Mouse (Mus musculus): ENCODE results near the gene Xaf1. TPM values are rescaled to one million over a fixed set of nuclear protein-coding genes. Genes with fewer than 3 reads are reported as not detected.

The Xaf1 gene
- polyA plus RNA-seq, 1 experiment from 2014 or later, result 3.2 TPM

DNA sequence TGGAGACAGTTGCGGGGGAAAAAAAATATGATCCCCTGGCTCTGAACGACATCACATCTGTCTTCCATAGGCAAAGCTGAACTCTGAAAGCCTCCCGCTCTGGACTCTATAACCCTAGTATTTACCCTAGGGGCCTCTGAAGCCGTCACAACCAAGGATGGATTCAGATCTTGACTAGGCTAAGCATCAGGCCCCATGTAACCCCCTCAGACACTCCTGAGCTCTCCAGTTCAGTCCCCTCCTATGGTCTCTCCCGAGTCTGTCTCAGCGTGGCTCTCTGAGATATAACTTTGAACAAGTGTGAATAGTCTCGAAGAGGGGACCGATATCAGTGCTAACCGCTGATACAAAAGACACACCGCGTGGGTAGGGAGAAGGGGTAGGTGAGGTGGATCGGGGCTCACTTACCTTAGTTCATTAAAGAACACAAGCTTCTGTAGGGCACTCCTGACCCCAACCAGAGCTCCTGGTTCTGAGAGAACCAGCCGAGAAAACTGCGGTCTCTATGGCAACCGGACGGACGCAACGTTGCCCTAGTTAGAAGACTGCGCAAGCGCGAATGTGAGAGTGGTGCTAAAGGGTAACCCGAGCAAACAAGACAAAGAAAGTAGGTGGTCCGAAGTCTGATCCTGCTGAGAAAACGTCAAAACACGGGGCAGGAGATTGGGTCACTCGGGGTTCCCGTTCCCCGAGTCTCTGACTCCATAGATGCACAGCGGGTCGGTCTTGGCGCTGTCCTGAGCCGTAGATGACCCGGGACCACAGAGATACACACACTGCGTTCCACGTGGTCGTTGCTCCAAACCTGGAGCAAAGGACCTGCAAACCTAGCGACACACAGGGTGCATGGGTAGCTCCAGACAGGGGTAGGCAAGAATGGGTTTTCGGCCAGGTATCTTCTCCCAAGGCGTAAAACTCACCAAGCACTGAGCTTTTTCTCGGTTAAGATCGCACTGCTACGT is 60.2 kb downstream of the Xaf1 start:
- ATAC-seq (ENCODE audit: low read depth) (peak; percentile 91), DNase-seq (ENCODE audit: low spot score) (peak; percentile 94)
- 6% methylated on average over 42 of the region's 42 CpGs for WGBS
- Histone ChIP-seq H3K36me3 (ENCODE audit: control insufficient read depth, insufficient read depth, low read length) (no peaks in the 10 kb centered on the region), H3K9ac (ENCODE audit: low read depth, low read length) (peak overlapping the region; percentile 69), H3K4me1 (ENCODE audit: control insufficient read depth, insufficient read depth, low read length) (peaks cover 15% of the 10 kb centered on the region), H3K4me2 (ENCODE audit: low read depth, low read length) (peak overlapping the region; percentile 92), H3K9me3 (ENCODE audit: control insufficient read depth, low read length) (no peaks in the 10 kb centered on the region), H3K27ac (replicated peaks; ENCODE audit: low read depth, low read length) (no peak overlapping the region), H3K4me3 (ENCODE audit: low read depth, low read length) (peak overlapping the region; percentile 48), H3K27me3 (replicated peaks; ENCODE audit: control insufficient read depth, insufficient read depth, low read length) (no peaks in the 10 kb centered on the region)

DNA sequence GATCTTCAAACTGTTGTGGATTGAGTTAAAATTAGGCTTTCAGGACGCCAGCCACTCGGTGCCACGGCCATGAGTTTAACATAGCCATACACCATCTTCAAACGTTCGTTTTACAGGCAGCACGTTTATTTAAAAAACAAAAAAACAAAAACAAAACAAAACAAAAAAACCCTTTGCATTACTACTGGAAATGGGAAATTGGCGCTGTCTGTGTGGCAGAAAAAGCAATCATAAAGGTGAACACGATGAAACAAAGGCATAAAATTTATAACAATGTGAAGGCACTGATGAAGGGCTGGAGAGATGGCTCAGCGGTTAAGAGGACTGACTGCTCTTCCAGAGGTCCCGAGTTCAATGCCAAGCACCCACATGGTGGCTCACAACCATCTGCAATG is 60.9 kb downstream of the Xaf1 start, which contains the start of gene Tekt1:
TSS of gene Tekt1 (minus strand) at position 96 of the 395 bp plus-strand sequence.
- Histone ChIP-seq H3K9me3 (ENCODE audit: control insufficient read depth, low read length) (no peaks in the 10 kb centered on the region), H3K27ac (replicated peaks; ENCODE audit: low read depth, low read length) (no peak within 1 kb of the TSS), H3K9ac (ENCODE audit: low read depth, low read length) (peak within 1 kb of the TSS; percentile 69), H3K36me3 (ENCODE audit: control insufficient read depth, insufficient read depth, low read length) (no peaks in the 10 kb centered on the region), H3K4me2 (ENCODE audit: low read depth, low read length) (peak within 1 kb of the TSS; percentile 92), H3K27me3 (replicated peaks; ENCODE audit: control insufficient read depth, insufficient read depth, low read length) (no peaks in the 10 kb centered on the region), H3K4me1 (ENCODE audit: control insufficient read depth, insufficient read depth, low read length) (peaks cover 15% of the 10 kb centered on the region), H3K4me3 (ENCODE audit: low read depth, low read length) (peak within 1 kb of the TSS; percentile 48)
- WGBS, result 32% methylated on average over 10 of the region's 10 CpGs
- ATAC-seq (ENCODE audit: low read depth) (no peak), DNase-seq (ENCODE audit: low spot score) (no peak)

Other genes with a start within 250 kb of the Xaf1 start
- 0.89 and 0.96 TPM in 2 replicates for gene Pitpnm3, start 165.9 kb upstream of the Xaf1 start, polyA plus RNA-seq (2014; fragmentation: Nextera tagmentation; extraction: Ambion mirVana)
- gene Gm43951, start 94.8 kb upstream of the Xaf1 start, polyA plus RNA-seq (2014; fragmentation: Nextera tagmentation; extraction: Ambion mirVana), result 0.13 and 0.15 TPM in 2 replicates
- 9.0 and 11.8 TPM in 2 replicates for gene 4933427D14Rik, start 94.2 kb upstream of the Xaf1 start, polyA plus RNA-seq (2014; fragmentation: Nextera tagmentation; extraction: Ambion mirVana)
- 197 and 203 TPM in 2 replicates for gene Txndc17, start 94.1 kb upstream of the Xaf1 start, polyA plus RNA-seq (2014; fragmentation: Nextera tagmentation; extraction: Ambion mirVana)
- gene Med31, start 86.0 kb upstream of the Xaf1 start, polyA plus RNA-seq (2014; fragmentation: Nextera tagmentation; extraction: Ambion mirVana), result 40.6 and 42.0 TPM in 2 replicates
- gene Slc13a5, start 34.4 kb upstream of the Xaf1 start, polyA plus RNA-seq (2014; fragmentation: Nextera tagmentation; extraction: Ambion mirVana), result 8.3 and 14.0 TPM in 2 replicates
- not detected in 2 replicates for gene Fbxo39, start 12.8 kb downstream of the Xaf1 start, polyA plus RNA-seq (2014; fragmentation: Nextera tagmentation; extraction: Ambion mirVana)
- 6.2 and 12.5 TPM in 2 replicates for gene Tekt1, start 60.8 kb downstream of the Xaf1 start, polyA plus RNA-seq (2014; fragmentation: Nextera tagmentation; extraction: Ambion mirVana)
- gene Smtnl2, start 110.1 kb downstream of the Xaf1 start, polyA plus RNA-seq (2014; fragmentation: Nextera tagmentation; extraction: Ambion mirVana), result 24.8 and 26.7 TPM in 2 replicates
- gene Ggt6, start 133.9 kb downstream of the Xaf1 start, polyA plus RNA-seq (2014; fragmentation: Nextera tagmentation; extraction: Ambion mirVana), result 1.8 and 2.5 TPM in 2 replicates
- 114 and 123 TPM in 2 replicates for gene Mybbp1a, start 139.7 kb downstream of the Xaf1 start, polyA plus RNA-seq (2014; fragmentation: Nextera tagmentation; extraction: Ambion mirVana)
- 6.0 and 9.5 TPM in 2 replicates for gene Spns2, start 188.3 kb downstream of the Xaf1 start, polyA plus RNA-seq (2014; fragmentation: Nextera tagmentation; extraction: Ambion mirVana)
- gene Spns3, start 248.9 kb downstream of the Xaf1 start, polyA plus RNA-seq (2014; fragmentation: Nextera tagmentation; extraction: Ambion mirVana), result 0.18 and 0.54 TPM in 2 replicates

Data from embryonic facial prominence, embryonic 14.5 days (tissue).